Mouse (Mus musculus) ES-E14 (cell line): Measurements from ENCODE around the gene Atp5s.

ENCODE experiments used
- MAFK ChIP-seq: IDR thresholded peaks from 2 replicates; pipeline ENCODE4 v1.6.1; 2014; ENCODE audit warnings: mild to moderate bottlenecking, low read depth, low read length, inconsistent platforms; ENCODE audit not compliant: insufficient read depth
- ZC3H11A ChIP-seq: IDR thresholded peaks from 2 replicates; pipeline ENCODE4 v1.6.1; 2012; ENCODE audit warnings: low read depth, mild to moderate bottlenecking, inconsistent platforms, low read length, borderline replicate concordance

GRCm38 (mm10) chr12:69724018-69724710 lies 586 bp upstream of the Atp5s start:
- TF ChIP-seq ZC3H11A (no peak), MAFK (no peak)
